Mouse (Mus musculus) megakaryocyte, adult 5-6 weeks (primary cell): ENCODE data around the gene Sema6c. TPM values are rescaled to one million over a fixed set of nuclear protein-coding genes. Genes with fewer than 3 reads are reported as not detected.
"Not testable (repeated sequence)": the region's sequence is repeated elsewhere in the genome, so short reads cannot be mapped to it uniquely, and the experiment has no call there.

ENCODE experiments used
- ATAC-seq: 2 replicates; pipeline ENCODE4 v1.8.0; 2016; ENCODE audit warnings: mild to moderate bottlenecking, inconsistent platforms; ENCODE audit not compliant: poor library complexity, severe bottlenecking
- total RNA-seq, 2 experiments: library from RNA; stranded (forward) in 1 of 2; stranded (reverse) in 1 of 2; fragments of 153-499, 151-499 nt in 1 of 2; fragments of 221-1000, 200-1000 nt in 1 of 2; gene quantifications; 2 replicates each; pipeline versions ENCODE4 v1.2.3 to v1.2.4; 2015 to 2017

Gene Sema6c
- total RNA-seq (2015) (0.04 TPM in 1 of 2 replicates, not detected in the other), total RNA-seq (2017) (not detected in 2 replicates)

DNA sequence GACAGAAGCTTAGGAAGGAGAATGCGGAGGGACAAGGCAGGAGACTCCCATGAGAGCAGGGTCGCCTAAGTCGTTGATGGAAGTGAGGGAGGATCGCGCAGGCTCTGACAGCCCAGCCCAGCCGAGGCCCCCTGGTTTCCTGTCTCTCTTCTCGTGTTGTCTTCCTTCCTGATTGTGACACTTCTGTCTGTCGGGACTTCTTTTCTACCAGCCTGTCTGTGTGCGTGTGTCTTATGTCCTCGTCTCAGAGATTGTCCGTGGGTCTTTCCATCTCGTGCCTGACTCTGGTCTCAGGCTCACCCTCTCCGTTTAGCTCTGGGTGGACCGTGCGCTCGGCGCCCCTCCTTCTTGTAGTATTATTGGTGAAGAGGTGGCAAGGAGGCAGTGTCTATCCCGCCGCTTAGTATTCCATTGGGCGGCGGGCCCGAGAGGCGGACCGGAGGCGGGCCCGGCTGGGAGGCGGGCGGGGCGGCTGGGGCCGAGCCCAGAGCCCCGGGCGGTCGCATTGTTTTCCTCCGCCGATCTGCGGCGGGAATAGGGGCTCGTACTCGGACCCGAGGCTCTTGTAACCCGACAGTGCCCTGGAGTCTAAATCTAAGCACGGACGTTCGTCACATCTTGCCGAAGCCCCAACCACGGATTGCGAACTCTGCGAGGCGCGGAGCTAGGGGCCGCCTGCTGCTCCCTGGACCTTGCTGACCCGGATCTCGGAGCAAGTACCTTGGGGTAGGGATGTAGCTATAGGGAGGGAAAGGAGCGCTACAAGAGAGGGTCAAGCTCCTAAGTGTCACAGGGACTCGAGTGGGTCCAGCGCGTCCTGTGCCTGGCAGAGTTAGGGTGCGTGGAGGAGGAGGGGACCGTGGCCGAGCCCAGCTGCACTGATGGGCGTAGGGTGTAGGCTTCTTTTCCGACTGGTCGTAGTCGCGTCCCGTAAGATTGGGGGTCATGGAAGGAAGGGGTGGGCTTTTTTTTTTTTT is at the start of gene Sema6c:
Sema6c (plus strand) TSS at position 471 of the 977 bp plus-strand sequence.
- ATAC-seq: peak; percentile 98

DNA sequence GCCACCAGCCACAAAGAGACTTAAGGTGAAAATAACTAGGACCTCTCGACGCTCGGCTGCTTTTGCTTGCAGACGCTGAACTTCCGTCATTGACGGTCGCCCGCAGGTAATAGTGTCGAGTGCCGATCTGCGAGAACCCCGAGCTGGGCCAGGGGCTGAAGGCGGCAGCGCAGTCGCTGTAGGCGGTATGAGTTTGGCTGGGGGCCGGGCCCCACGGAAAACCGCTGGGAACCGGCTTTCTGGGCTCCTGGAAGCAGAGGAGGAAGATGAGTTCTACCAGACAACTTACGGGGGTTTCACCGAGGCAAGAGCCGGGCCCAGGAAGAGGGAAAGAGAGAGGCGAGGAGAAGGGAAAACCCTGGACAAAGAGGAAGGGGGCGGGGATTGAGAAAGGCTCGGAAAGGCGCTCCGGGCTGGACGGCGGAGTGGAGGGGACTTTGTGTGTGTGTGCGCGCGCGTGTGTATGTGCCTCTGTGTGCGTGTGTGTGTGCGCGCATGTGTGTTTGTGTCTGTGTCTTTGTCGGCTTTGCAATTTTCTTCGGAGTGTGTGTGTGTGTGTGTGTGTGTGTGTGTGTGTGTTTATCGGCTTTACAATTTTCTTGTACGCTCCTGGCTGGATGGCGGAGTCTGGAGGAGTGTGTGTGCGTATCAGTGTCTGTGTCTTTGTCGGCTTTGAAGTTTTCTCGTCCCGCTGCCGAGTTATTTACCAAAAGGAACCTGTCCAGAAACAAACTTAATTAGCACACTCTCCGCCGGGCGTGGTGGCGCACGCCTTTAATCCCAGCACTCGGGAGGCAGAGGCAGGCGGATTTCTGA is 49.1 kb upstream of the Sema6c start, which contains the start of gene Vps72:
Vps72 (plus strand) TSS at position 112 of the 816 bp plus-strand sequence.
- peak; percentile 90 for ATAC-seq

DNA sequence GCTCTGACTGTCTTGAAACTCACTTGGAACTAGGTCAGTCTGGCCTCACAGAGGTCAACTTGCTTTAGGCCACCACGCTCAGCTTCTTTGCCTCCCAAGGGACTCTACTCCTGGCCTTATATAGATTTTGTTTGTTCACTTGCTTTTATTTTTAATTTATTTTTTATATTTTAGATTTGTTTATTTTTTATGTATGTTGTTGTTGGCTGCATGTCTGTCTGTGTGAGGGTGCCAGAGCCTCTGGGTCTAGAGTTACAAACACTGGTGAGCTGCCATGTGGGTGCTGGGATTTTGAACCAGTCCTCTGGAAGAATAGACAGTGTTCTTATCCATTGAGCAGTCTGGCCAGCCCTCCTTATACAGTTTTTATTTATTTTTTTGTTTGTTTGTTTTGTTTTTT is 47.5 kb upstream of the Sema6c start:
- no peak for ATAC-seq

DNA sequence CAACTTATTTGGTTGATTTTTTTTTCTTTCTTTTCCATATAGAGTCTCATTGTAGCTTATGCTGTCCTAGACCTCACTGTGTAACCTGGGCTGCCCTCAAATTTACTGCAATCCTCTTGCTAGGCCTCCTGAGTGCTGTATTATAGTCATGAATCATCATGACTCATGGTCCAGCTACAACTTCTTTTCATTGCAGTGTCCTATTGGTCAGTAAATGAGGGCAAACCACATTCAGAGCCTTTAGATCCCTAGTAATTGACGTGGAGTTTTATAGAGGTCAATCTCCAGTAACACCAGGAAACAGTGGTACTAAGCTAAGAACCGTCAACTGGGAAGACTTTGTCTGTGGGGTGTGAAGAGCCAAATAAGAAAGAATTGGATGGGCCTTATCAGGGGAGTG is 42.5 kb upstream of the Sema6c start:
- no peak for ATAC-seq

DNA sequence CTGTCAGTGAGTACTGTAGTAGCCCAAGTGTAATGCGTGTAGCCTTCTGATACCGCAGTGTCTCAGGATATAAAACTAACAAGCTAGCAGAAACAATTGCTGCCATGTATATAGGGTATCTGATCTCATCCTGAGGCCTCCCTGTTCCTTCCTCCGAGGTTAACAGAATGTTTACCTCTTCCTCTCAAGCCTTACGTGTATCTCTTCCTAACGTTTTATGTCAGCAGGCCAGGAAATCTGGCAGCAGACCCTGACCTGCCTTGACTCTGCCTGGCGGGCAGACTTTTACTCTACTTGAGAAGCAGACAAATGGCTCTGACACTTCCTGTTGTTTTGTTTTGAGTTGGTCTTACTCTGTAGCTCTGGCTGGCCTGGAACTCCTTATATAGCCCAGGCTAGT is 38.7 kb upstream of the Sema6c start:
- no peak for ATAC-seq

DNA sequence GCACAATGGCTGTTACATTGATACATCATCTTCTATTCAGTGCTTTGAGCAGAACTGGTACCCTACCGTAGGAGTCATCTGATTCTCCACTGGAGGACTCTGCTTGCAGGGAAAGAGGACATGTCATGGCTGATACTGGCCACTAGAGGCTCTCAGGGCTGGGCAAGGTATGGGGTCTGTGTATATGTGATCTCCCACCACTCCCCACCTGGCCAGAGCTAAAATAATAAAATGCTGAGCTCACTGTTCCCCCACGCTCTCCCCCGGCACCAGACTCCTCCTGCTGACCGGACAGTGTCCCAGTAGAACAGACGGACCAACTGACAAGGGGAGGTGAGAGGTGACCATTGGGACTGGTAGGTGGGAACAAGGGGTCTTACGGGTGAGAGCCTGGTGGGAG is 36.0 kb upstream of the Sema6c start, which contains the start of gene Tmod4:
Tmod4 (plus strand) TSS at position 231 of the 400 bp plus-strand sequence.
- ATAC-seq: peak; percentile 57

DNA sequence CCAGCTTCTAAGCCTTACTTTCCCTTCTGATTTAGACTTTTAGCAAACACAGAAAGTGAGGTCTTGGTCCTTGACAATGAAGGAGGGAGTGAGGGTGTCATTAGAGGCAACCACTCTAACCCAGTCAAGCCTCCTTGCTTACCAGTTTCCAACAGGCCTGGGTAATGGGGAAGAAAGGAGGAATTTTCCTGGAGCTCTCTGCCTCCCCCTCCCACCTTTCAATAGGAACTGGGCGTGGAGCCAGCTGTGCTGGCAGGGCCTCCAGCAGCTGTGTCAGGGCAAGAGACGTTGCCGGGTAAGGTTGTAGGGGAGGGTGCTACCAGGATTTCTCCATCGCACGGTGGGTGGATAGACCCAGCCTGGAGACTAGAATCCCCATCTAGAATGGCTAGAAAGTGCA is 35.3 kb upstream of the Sema6c start:
- ATAC-seq: no peak

DNA sequence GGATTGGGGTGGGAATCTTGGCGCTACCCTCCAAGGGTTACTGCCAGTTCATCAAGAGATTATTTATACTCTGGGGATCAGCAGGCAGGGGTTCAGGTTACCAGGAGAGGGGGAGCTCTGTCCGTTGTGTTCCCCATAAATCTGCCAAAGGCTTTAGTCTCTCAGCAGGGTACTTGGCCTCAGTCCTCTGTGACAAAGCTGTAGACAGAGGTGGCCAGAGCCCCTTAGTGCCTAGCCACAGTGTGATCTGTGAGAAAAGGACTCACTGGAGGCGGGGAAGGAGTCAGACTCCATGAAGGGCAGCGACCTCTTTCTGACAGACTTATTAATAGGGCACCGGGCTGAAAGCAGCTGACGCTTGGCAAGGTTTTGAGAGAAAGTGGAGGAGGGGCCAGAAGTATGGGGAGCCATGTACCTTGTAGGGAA is 31.0 kb upstream of the Sema6c start:
- no peak for ATAC-seq

DNA sequence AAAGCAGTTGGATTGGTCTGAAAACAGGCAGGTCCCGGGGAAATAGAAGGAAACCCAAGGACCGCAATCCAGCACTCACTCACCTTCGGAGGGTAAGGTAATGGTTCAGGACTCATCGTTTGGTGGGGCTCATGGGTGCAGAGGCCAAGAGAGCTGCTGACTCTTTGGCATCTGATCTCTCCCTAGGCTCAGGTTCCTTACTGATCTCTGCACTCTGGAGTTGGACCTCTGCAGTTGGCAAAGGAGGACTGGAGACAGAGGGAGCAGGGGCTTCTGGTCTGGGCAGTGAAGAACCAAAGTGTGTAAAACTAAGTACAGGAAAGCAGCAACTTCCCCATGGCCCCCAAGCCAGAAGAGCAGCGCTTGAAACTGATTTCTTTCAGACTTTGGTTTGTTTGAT is 30.2 kb upstream of the Sema6c start:
- ATAC-seq: no peak

DNA sequence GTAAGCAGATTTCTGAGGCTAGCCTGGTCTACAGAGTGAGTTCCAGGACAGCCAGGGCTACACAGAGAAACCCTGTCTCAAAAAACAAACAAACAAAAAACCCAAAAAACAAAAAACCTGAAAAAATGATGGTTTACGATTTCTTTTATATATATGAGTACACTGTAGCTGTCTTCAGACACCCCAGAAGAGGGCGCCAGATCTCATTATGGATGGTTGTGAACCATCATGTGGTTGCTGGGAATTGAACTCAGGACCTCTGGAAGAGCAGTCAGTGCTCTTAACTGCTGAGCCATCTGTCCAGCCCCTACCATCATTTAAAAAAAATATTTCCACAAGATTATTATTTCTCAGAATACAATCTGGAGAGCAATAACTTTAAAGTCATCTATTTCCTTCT is 27.9 kb upstream of the Sema6c start:
- ATAC-seq: not testable (repeated sequence)

DNA sequence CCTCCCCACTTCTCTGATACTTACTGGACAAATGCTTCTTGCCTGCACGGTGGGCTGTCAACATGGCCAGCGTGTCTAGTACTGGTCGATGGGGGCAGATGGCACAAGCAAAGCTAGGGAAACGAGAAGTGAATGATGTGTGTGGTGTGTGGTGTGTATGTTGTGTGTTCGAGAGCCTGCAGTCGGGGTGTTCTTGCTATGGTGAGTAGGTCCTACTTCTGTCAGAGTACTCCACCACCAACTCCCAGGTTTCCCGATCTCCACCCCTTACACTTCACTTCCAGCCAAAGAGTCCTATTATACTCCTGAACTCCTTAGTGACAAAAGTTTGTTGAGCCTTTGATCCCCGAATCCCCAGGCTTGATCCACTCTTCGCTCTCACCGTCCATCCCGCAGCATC is 27.1 kb upstream of the Sema6c start:
- no peak for ATAC-seq

DNA sequence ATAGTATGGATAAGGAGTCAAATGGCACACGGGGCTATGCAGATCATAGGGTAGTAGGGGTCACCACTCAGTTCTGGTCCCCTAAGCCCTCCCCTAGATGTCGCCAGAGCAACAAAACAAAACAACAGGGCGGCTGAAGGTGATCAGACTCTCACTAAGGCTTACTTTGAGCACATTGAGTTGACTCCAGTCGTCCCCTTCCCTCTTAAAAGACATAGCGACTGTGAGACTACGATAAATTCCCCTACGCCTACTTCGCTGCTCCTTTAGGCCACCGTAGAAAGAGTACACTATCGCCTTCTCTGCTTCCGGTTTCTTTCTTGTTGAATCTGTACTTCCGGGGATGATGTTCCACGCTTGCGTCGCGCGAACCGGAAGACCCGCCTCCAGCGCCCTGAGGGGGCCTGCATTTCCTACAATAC is 26.6 kb upstream of the Sema6c start, which contains the start of the genes Scnm1 and Lysmd1:
Scnm1 (minus strand) TSS at position 332 of the 422 bp plus-strand sequence.
Lysmd1 (plus strand) TSS at position 409 of the 422 bp plus-strand sequence.
- ATAC-seq: peak; percentile 96

DNA sequence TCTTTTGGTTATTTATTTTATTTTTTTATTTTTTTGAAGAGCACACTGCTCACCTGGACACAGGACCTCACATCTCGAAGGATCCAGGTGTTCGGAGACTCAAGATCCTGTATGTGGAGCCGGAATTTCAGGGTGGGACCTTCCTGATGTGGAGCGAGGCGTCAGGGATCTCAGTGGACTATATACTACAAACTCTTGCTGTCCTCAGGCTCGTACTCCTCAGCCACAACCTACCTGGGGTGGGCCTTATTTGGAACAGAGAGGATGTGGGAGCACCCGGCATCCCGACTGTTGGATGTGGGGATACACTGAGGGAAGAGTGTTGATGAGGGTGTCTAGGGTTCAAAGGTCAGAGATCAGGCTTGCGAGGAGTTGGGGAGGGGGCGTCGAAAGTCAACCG is 26.1 kb upstream of the Sema6c start:
- peak; percentile 5; the same call in 1 of the 2 replicates for ATAC-seq

DNA sequence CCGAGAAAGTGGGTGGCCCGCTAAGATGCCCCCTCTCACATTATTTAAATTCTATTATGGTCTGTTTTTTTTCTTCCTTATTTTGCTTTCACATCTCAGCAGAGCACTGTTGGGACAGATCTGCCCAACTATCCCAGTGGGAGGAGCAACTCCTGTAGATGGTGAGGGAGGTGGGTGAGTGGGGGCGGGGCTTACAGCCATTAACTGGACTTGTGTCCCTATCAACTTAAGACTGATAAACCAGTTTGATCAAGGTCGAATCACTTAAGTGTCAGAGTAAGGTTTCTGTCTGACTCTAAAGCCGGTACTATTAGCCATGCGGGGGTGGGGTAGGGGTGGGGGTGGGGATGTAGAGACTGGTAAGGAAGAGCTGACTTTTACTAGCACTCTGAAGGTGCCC is 25.2 kb upstream of the Sema6c start:
- peak; percentile 20; the same call in 1 of the 2 replicates for ATAC-seq

DNA sequence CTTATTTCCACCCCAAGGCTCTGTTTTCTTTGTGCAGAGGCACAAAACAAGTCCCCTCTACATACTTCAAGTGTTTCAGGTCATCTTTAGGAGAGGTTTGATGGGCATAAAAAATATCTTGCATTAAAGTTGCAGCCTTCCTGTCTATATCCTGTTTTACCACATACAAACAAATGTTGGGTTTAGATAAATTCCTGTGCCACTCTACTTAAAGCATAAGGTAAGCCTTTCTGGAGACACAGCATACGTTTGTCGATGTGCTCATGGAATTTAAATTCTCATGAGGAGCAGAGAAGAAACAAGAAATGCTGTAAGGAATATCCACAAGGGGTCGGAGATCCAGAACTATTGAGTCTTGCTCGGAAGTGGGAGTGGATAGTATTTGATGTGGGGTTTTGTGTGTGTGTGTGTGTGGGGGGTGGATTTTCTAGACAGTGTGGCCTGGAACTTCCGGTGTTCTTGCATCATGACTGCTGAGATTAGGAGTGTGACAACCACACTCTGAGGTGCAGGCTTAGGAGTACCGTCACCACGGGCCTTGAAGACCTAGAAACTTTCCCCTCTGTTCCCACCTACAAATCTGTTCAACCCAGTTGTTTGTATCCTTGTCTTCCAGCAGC is 24.7 kb upstream of the Sema6c start:
- ATAC-seq: peak; percentile 35

DNA sequence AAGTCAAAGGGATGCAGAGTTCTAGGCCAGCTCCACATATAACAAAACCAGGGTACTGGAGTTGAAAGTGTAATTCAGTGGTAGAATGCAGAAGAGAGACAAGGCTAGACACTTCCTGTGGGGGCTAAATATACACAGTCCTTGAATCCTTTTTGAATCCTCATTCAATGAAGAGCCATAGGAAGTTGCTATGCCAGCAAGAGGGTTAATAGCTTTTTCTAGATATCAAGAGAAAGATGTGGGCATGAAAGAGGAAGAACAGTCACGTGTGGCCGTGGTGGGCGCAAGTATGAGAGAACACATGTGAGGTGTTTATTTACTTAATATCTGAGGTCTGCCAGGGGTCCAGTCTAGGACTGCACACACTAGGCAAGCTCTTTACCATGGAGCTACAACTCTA is 23.9 kb upstream of the Sema6c start:
- no peak for ATAC-seq

DNA sequence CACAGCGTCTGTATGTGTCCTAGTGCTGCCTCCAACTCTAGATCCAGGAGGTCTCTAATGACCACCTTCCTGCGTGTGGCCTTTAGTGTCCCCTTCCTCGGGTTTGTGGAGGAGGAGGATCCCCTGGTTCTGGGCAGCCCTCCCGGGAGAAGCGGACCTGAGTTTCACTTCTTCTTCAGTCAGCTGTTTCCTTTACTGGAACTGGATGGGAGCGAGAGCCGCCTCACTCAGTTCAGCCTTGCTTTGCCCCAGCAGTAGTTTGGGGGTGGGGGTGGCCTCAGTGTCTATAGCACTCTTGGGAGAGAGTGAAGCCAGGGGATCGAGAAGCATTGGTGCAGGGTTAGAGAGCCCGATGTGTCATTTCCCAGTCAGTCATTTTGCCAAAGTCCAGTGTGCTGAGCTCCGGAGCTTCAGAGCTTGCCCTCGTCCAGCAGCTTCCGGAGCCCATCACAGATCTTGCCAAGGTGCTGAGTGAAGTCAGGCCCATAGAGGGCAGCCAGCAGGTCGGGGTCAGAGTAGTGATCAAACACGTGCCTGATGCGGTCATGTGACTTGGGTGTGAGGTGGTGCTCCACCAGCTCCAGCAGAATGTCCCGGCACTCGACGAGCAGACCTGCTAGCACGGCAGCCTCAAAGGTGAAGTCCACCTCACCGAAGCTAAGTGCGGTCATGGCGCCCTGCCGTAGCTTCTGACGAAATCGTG is 20.5 kb upstream of the Sema6c start:
- ATAC-seq: no peak

DNA sequence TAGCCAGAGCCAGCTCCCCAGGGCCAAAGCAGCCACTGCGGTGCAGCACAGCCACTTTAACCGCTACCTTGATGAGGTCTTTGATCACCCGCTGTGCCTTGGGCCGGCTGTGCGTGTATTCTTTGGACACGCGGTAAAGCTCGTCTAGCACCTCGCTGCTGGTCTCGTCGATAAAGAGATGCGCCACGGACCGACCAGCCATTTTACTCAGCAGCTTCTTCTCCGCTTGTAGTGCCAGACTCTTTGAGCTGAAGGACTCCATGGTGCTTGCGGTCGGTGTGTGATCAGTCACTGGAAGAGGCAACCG is 20.0 kb upstream of the Sema6c start:
- ATAC-seq: no peak

DNA sequence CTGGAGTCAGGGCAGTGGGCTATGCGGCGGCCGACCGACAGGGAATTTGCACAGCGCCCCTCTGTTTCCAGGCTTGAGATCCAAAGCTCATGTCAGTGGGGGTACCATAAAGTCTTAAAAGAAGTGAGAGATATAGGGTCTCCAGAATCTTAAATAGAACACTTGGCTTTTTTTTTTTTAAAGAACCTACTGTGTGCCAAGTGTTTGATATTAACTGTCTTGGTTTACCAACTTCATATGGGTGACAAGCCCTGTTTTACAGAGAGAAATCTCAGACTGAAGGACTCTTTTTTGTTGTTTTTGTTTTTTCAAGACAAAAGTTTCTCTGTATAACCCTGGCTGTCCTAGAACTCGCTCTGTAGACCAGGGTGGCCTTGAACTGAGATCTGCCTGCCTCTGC is 19.5 kb upstream of the Sema6c start:
- no peak for ATAC-seq

DNA sequence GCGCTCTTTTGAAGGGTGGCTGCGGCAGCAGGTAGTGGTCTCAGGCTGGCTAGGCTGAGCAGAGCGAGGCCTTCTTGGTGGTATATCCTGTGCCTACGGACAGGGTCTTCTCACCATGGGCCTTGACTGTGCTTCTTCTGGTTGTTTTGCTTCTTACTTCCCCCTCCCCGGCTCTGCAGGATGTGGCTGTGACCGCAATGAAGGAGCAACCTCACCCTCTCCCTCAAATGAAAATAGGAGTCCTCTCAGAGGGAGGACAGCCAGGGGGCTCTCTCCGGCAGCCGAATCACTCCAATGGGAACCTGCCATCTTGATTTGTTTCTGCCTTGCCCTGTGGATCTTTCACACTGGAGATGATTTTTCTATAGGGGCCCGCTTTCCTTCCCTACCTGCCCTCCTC is 18.8 kb upstream of the Sema6c start:
- ATAC-seq: peak; percentile 69
